Mouse (Mus musculus): ENCODE data around the gene Prkacb. TPM values are rescaled to one million over a fixed set of nuclear protein-coding genes. Genes with fewer than 3 reads are reported as not detected.
"Not testable (repeated sequence)": the region's sequence is repeated elsewhere in the genome, so short reads cannot be mapped to it uniquely, and the experiment has no call there.

The Prkacb gene
- polyA plus RNA-seq, 1 experiment: 120 TPM

- Histone ChIP-seq H3K27ac (ENCODE audit: insufficient read depth, low read depth, low read length) (peak overlapping the region; percentile 5; the same call in 1 of the 2 replicates), H3K4me3 (ENCODE audit: insufficient read depth, low read length) (no peak overlapping the region), H3K4me1 (ENCODE audit: control insufficient read depth, insufficient read depth, low read length) (peaks cover 13% of the 10 kb centered on the region)
- TF ChIP-seq CTCF (IDR thresholded peaks at IDR 0.05; ENCODE audit: low read depth, low read length) (no peak), POLR2A (IDR thresholded peaks at IDR 0.05; ENCODE audit: borderline replicate concordance, low read depth, low read length) (no peak)
These were observed 46.7 kb downstream of the Prkacb start for GRCm38 (mm10) chr3:146766071-146766605.

DNA sequence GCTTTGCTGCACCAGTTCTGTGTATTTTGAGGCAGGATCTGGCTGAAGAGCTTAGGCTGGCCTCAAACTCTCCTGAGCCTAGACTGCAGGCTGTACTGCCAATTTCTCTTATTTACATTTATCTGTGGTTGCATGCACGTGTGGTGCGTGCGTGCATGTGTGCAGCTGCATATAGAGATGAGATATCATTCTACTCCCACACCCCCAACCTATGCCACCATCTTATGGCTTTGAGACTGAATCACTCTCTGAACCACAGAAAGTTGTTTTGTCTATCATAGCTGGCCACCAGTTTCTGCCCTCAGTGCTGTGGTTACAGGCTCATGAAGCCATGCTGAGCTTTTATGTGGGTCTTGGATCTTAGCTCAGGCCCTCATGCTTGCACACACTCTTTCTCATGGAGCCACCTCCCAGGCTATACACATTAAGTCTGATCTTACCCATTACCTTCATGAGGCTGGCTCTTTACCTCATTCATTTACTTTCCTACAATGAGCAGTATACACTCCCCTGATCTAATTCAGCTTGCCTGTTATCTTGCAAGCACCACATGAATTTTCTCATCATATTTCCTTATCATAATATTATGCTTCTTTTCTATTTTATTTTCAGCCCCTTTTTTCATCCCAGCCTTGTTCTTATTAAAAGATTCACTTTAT lies 47.8 kb downstream of the Prkacb start:
- peaks cover 13% of the 10 kb centered on the region for H3K4me1 ChIP-seq (ENCODE audit: control insufficient read depth, insufficient read depth, low read length)
- H3K4me3 ChIP-seq (ENCODE audit: insufficient read depth, low read length): no peak overlapping the region
- TF ChIP-seq POLR2A (IDR thresholded peaks at IDR 0.05; ENCODE audit: borderline replicate concordance, low read depth, low read length): no peak
- TF ChIP-seq CTCF (IDR thresholded peaks at IDR 0.05; ENCODE audit: low read depth, low read length): no peak
- H3K27ac ChIP-seq (ENCODE audit: insufficient read depth, low read depth, low read length): no peak overlapping the region

GRCm38 (mm10) chr3:146763054-146763453 lies 49.7 kb downstream of the Prkacb start:
- H3K4me1 ChIP-seq (ENCODE audit: control insufficient read depth, insufficient read depth, low read length): peaks cover 21% of the 10 kb centered on the region
- not testable (repeated sequence) for H3K27ac ChIP-seq (ENCODE audit: insufficient read depth, low read depth, low read length); H3K4me3 ChIP-seq (ENCODE audit: insufficient read depth, low read length)

GRCm38 (mm10) chr3:146761276-146761675 lies 51.5 kb downstream of the Prkacb start:
- Histone ChIP-seq H3K4me1 (ENCODE audit: control insufficient read depth, insufficient read depth, low read length) (peaks cover 15% of the 10 kb centered on the region), H3K4me3 (ENCODE audit: insufficient read depth, low read length) (no peak overlapping the region), H3K27ac (ENCODE audit: insufficient read depth, low read depth, low read length) (no peak overlapping the region)
- TF ChIP-seq POLR2A (IDR thresholded peaks at IDR 0.05; ENCODE audit: borderline replicate concordance, low read depth, low read length) (no peak), CTCF (IDR thresholded peaks at IDR 0.05; ENCODE audit: low read depth, low read length) (no peak)

- TF ChIP-seq CTCF (IDR thresholded peaks at IDR 0.05; ENCODE audit: low read depth, low read length) (no peak), POLR2A (IDR thresholded peaks at IDR 0.05; ENCODE audit: borderline replicate concordance, low read depth, low read length) (no peak)
- Histone ChIP-seq H3K4me3 (ENCODE audit: insufficient read depth, low read length) (no peak overlapping the region), H3K27ac (ENCODE audit: insufficient read depth, low read depth, low read length) (no peak overlapping the region), H3K4me1 (ENCODE audit: control insufficient read depth, insufficient read depth, low read length) (peaks cover 22% of the 10 kb centered on the region)
These were observed 54.5 kb downstream of the Prkacb start for GRCm38 (mm10) chr3:146757970-146758960.

DNA sequence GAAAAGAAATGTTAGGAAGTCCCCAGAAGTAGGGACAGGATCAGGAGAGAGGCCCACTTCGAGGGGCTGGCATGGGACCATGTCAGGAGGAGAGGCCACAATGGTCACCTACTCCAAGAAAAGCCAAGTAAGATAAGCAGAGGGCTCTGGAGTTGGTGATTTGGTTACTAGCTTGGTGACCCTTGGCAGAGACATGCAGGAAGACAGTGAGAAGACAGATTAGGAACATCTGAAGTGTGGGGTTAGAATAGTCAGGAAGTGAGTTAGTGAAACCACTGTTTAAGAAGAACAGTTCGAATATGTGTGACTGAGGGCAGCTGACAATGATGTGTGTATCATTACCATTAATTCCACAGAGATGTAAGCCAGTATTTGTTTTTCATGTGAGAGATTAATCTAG lies 58.5 kb downstream of the Prkacb start:
- Histone ChIP-seq H3K4me1 (ENCODE audit: control insufficient read depth, insufficient read depth, low read length) (peaks cover 33% of the 10 kb centered on the region), H3K4me3 (ENCODE audit: insufficient read depth, low read length) (no peak overlapping the region), H3K27ac (ENCODE audit: insufficient read depth, low read depth, low read length) (0 out of 2 replicates have a peak overlapping the region, but pooled peaks have one; percentile 3)
- TF ChIP-seq POLR2A (IDR thresholded peaks at IDR 0.05; ENCODE audit: borderline replicate concordance, low read depth, low read length) (no peak), CTCF (IDR thresholded peaks at IDR 0.05; ENCODE audit: low read depth, low read length) (no peak)

DNA sequence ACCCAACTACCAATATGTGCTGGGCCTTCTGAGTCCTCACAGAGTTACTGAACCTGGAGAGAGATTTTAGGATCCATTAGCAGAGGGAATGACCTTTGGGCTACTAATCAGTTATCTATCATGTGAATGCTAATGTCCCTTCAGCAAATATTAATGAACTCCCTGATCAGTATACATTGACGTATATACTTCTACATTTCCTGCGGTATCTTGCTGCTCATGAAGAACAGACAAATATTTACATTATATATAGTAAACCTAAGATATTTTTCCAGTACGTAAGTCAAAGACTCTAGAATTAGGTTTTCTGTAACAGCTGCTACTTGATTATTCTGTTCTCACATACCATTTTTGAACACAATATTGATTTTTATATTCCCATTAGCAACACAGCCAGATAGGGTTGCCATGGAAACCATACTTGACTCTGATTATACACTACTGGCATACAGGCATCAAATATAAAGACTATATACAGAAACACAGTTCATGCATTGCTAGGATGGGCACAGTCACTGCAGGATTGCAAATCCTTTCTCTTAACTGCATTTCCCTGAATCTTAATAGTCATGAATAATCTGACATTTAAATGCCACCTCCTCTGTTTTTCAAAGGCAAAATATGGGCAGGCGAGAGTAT lies 71.1 kb downstream of the Prkacb start:
- Histone ChIP-seq H3K4me1 (ENCODE audit: control insufficient read depth, insufficient read depth, low read length) (no peaks in the 10 kb centered on the region), H3K27ac (ENCODE audit: insufficient read depth, low read depth, low read length) (no peak overlapping the region), H3K4me3 (ENCODE audit: insufficient read depth, low read length) (no peak overlapping the region)
- TF ChIP-seq CTCF (IDR thresholded peaks at IDR 0.05; ENCODE audit: low read depth, low read length) (no peak), POLR2A (IDR thresholded peaks at IDR 0.05; ENCODE audit: borderline replicate concordance, low read depth, low read length) (no peak)

- H3K4me3 ChIP-seq (ENCODE audit: insufficient read depth, low read length): no peak overlapping the region
- no peaks in the 10 kb centered on the region for H3K4me1 ChIP-seq (ENCODE audit: control insufficient read depth, insufficient read depth, low read length)
- no peak for TF ChIP-seq CTCF (IDR thresholded peaks at IDR 0.05; ENCODE audit: low read depth, low read length)
- no peak for TF ChIP-seq POLR2A (IDR thresholded peaks at IDR 0.05; ENCODE audit: borderline replicate concordance, low read depth, low read length)
- no peak overlapping the region for H3K27ac ChIP-seq (ENCODE audit: insufficient read depth, low read depth, low read length)
These were observed 71.6 kb downstream of the Prkacb start for GRCm38 (mm10) chr3:146741158-146741557.

- not testable (repeated sequence) for H3K27ac ChIP-seq (ENCODE audit: insufficient read depth, low read depth, low read length); H3K4me3 ChIP-seq (ENCODE audit: insufficient read depth, low read length)
- peaks cover 12% of the 10 kb centered on the region for H3K4me1 ChIP-seq (ENCODE audit: control insufficient read depth, insufficient read depth, low read length)
These were observed 76.6 kb downstream of the Prkacb start for GRCm38 (mm10) chr3:146736186-146736585.

Data from bone marrow macrophage, adult 2 months (primary cell).